Mouse (Mus musculus): ENCODE measurements around the gene Vps45. TPM values are rescaled to one million over a fixed set of nuclear protein-coding genes. Genes with fewer than 3 reads are reported as not detected.
A peak's percentile ranks its signal among the peaks of the same experiment; 100 is the strongest.

Gene Vps45
- polyA plus RNA-seq, 1 experiment from 2014 or later = 31.7 TPM

DNA sequence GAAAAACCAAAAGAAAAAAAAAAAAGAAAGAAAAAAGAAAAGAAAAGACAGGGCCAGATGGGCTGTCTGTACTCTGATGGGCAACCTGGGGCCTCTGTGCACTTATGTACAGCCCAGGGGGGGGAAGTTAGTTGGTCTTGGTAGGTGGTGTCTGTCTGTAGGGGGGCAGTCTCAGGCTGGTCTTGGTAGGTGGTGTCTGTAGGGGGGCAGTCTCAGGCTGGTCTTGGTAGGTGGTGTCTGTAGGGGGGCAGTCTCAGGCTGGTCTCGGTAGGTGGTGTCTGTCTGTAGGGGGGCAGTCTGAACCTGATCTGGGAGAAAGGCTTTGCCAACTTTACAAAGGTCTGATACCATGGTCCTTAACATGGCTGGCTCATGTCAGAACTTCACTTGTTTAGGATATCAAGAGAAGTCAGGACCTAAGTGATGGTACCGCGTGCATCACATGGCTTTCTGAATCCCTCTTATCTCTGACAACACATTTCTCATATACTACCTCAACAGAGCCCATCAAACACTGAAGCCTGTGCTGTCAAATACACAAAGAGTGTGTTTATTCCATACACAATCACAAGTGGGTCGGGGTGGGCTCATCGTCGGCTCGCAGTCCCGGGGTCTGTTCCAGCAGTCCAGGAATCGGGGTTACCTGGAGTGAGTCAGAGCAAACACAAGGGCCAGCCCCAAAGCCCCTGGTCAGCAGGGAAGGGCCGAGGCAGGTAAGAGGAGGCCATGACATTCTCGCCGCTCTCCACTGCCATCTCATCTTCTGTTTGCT lies 58.8 kb downstream of the Vps45 start:
- Histone ChIP-seq H3K36me3 (ENCODE audit: control insufficient read depth, insufficient read depth, low read length) (no peaks in the 10 kb centered on the region), H3K27me3 (ENCODE audit: control insufficient read depth, insufficient read depth, low read length) (no peaks in the 10 kb centered on the region), H3K4me2 (ENCODE audit: low read depth, low read length) (no peak overlapping the region), H3K4me3 (replicated peaks; ENCODE audit: low read length) (no peak overlapping the region), H3K4me1 (ENCODE audit: control insufficient read depth, insufficient read depth, low read length) (peaks cover 11% of the 10 kb centered on the region), H3K9ac (ENCODE audit: low read length) (no peak overlapping the region), H3K27ac (ENCODE audit: low read length) (no peak overlapping the region), H3K9me3 (replicated peaks; ENCODE audit: control insufficient read depth, low read length) (no peaks in the 10 kb centered on the region)
- WGBS = 64% methylated on average over 12 of the region's 12 CpGs
- ATAC-seq (ENCODE audit: insufficient read depth, low FRiP score) = no peak

DNA sequence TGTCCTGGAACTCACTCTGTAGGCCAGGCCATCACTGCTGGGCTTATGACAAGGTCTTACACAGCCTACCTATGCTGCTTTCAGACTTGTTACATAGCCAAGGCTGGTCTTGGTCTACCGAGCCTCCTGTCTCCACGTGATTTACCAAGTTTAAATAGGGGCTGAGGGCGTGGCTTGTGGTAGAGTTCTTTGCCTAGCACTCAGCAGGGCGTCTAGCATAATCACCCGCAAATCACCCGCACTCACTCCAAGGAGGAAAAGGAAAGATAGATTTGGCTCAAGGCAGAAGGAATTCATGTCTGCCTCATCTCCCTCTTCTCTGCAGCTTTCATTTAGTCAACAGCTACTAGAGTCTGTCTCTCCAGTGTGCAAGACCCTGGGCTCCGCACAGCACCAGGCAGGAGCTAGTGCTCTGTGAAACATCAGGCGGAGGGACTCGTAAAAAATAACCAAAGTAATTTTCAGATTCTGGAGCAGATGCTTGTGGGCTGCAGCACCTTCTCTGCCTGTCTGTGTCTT lies 61.0 kb downstream of the Vps45 start:
- ATAC-seq (ENCODE audit: insufficient read depth, low FRiP score) = no peak
- Histone ChIP-seq H3K4me1 (ENCODE audit: control insufficient read depth, insufficient read depth, low read length) (peaks cover 18% of the 10 kb centered on the region), H3K9me3 (replicated peaks; ENCODE audit: control insufficient read depth, low read length) (no peaks in the 10 kb centered on the region), H3K9ac (ENCODE audit: low read length) (no peak overlapping the region), H3K4me3 (replicated peaks; ENCODE audit: low read length) (0 out of 2 replicates have a peak overlapping the region, but pooled peaks have one; percentile 5), H3K27ac (ENCODE audit: low read length) (0 out of 2 replicates have a peak overlapping the region, but pooled peaks have one; percentile 23), H3K36me3 (ENCODE audit: control insufficient read depth, insufficient read depth, low read length) (no peaks in the 10 kb centered on the region), H3K4me2 (ENCODE audit: low read depth, low read length) (peak overlapping the region; percentile 76), H3K27me3 (ENCODE audit: control insufficient read depth, insufficient read depth, low read length) (no peaks in the 10 kb centered on the region)
- 24% methylated on average over 9 of the region's 9 CpGs for WGBS

DNA sequence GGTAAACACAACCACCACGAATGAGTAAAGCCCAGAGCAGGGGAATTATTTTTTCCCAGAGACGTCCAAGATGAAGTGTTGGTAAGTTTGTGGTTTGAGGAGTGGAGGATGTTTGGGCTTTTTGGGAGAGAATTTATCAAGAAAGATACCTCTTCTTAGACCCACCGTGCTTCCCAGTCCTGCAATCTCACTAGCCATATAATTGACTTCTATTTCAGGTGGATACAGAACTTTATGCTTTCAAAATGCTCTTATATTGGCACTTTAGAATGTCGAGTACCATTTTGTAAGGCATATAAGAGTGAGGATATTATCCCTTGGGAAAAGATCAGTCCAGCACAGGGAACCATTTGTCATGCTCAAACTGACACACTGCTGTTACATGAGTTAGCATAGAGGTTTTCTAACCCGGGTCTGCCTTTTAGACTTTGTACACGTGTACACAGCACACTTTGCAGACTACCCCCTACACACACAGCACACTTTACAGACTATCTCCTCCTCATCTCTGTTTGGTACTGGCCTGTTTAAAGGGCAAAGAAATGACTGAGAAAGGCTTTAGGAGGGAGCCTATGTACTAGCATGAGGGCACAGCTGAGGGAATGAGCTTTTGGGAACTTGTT lies 61.7 kb downstream of the Vps45 start:
- Histone ChIP-seq H3K27ac (ENCODE audit: low read length) (peak overlapping the region; percentile 96), H3K9ac (ENCODE audit: low read length) (peak overlapping the region; percentile 79), H3K4me2 (ENCODE audit: low read depth, low read length) (peak overlapping the region; percentile 76), H3K9me3 (replicated peaks; ENCODE audit: control insufficient read depth, low read length) (no peaks in the 10 kb centered on the region), H3K36me3 (ENCODE audit: control insufficient read depth, insufficient read depth, low read length) (no peaks in the 10 kb centered on the region), H3K27me3 (ENCODE audit: control insufficient read depth, insufficient read depth, low read length) (no peaks in the 10 kb centered on the region), H3K4me3 (replicated peaks; ENCODE audit: low read length) (peak overlapping the region; percentile 74), H3K4me1 (ENCODE audit: control insufficient read depth, insufficient read depth, low read length) (peaks cover 18% of the 10 kb centered on the region)
- no peak for ATAC-seq (ENCODE audit: insufficient read depth, low FRiP score)
- 14% methylated on average over 6 of the region's 6 CpGs for WGBS

DNA sequence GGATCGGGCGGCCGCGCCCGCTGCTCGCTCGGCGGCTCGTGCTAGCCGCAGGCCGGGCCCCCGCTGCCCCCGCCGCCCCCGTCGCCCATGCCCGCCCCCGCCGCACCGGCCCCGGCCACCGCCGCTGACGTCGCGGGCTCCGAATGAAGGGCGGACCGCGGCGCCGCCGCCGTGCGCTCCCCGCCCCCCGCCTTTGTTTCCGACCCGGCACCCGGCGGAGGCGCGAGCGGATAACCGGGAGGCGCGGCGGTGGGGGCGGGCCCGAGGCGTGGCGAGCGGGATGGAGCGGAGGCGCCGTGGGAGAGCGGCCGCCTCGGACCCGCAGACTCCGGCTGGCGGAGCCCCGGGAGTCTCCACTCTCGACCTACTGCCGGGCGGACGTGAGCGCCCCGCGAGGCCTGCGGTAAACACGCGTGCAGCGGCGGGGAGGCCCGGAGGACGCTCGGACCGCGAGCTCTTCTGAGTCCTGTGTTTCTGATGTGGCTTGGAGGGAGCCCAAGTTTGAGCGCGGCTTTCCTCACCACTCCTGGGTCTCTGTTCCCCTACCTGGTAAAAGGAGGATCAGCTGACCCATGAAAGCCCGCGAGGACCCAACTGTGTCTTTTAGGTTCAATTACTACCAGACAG lies 62.4 kb downstream of the Vps45 start, which contains the start of gene Plekho1:
TSS of gene Plekho1 (minus strand) at position 200 of the 627 bp plus-strand sequence.
- Histone ChIP-seq H3K27me3 (ENCODE audit: control insufficient read depth, insufficient read depth, low read length) (no peaks in the 10 kb centered on the region), H3K9ac (ENCODE audit: low read length) (peak within 1 kb of the TSS; percentile 79), H3K4me1 (ENCODE audit: control insufficient read depth, insufficient read depth, low read length) (peaks cover 18% of the 10 kb centered on the region), H3K4me2 (ENCODE audit: low read depth, low read length) (peak within 1 kb of the TSS; percentile 76), H3K36me3 (ENCODE audit: control insufficient read depth, insufficient read depth, low read length) (no peaks in the 10 kb centered on the region), H3K4me3 (replicated peaks; ENCODE audit: low read length) (peak within 1 kb of the TSS; percentile 74), H3K27ac (ENCODE audit: low read length) (peak within 1 kb of the TSS; percentile 96), H3K9me3 (replicated peaks; ENCODE audit: control insufficient read depth, low read length) (no peaks in the 10 kb centered on the region)
- under 1% methylated on average over 59 of the region's 84 CpGs for WGBS
- peak; percentile 57; the same call in 1 of the 2 replicates for ATAC-seq (ENCODE audit: insufficient read depth, low FRiP score)

DNA sequence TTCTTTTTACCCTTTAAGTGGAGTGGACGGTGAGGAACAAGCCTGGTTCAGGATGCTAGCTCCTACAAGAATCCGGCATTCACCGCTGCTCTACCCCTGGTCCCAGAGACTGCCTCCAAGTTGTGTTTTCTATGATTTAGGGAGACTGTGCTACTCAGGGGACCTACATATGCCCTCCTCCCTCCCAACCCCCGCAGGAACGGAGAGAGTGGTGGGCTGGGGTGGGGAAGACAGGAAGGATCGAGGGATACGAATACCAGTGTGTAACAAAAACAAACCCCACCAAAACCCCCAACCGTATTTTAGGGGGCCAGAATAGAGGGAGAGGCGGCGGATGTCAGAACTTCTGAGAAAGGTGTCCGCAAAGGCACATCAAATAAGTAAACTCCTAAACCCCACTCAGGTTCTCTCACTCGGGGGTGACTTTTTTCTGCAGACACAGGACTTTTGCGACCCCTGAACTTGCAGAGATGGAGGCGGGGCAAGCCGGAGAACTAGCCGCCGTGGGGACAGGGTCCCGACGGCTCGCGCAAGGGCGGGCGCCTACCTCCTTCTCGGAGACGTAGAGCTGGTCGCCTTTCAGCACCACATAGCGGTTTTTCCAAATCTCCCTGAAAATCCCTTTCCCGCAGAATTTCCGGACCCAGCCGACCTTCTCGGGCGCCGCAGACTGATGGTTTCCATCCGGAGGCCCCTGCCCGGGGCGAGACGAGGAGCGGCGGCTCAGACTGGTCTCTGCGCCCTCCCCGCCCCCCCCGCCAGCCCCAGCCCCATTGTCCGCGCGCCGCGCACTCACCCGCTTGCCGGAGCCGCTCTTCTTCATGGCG lies 63.1 kb downstream of the Vps45 start:
- Histone ChIP-seq H3K36me3 (ENCODE audit: control insufficient read depth, insufficient read depth, low read length) (peaks cover 1% of the 10 kb centered on the region; the same call in 1 of the 2 replicates), H3K9me3 (replicated peaks; ENCODE audit: control insufficient read depth, low read length) (no peaks in the 10 kb centered on the region), H3K9ac (ENCODE audit: low read length) (peak overlapping the region; percentile 79), H3K27ac (ENCODE audit: low read length) (peak overlapping the region; percentile 96), H3K4me3 (replicated peaks; ENCODE audit: low read length) (peak overlapping the region; percentile 74), H3K4me1 (ENCODE audit: control insufficient read depth, insufficient read depth, low read length) (peaks cover 18% of the 10 kb centered on the region), H3K27me3 (ENCODE audit: control insufficient read depth, insufficient read depth, low read length) (no peaks in the 10 kb centered on the region), H3K4me2 (ENCODE audit: low read depth, low read length) (peak overlapping the region; percentile 76)
- 2% methylated on average over 50 of the region's 51 CpGs for WGBS
- peak; percentile 41 for ATAC-seq (ENCODE audit: insufficient read depth, low FRiP score)

DNA sequence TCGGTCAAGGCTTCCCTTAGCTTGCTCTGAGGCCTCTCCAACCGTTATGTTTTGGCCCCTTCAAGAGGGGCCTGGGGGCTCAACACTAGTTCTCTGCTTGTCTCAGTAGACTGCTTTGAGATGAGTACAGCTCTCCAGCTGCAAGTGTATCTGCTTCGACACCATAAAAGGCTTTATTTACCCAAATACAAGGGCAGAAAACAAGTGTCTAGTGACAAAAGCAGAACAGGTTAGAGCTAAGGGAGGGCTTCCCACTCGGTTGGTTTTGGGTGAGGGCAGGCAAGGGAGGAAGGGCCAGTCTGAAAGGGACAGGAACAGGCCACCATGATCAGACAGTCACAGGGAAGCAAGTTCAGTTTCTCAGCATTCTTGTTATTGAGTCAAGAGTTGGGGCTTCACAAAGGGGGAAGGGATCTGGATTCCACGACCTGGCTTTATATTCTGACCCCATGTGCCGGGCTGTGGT lies 63.9 kb downstream of the Vps45 start:
- H3K4me2 ChIP-seq (ENCODE audit: low read depth, low read length) = peak overlapping the region; percentile 76
- no peaks in the 10 kb centered on the region for H3K27me3 ChIP-seq (ENCODE audit: control insufficient read depth, insufficient read depth, low read length)
- H3K9ac ChIP-seq (ENCODE audit: low read length) = peak overlapping the region; percentile 79
- no peaks in the 10 kb centered on the region for H3K9me3 ChIP-seq (replicated peaks; ENCODE audit: control insufficient read depth, low read length)
- peak overlapping the region; percentile 74 for H3K4me3 ChIP-seq (replicated peaks; ENCODE audit: low read length)
- no peak for ATAC-seq (ENCODE audit: insufficient read depth, low FRiP score)
- H3K36me3 ChIP-seq (ENCODE audit: control insufficient read depth, insufficient read depth, low read length) = peaks cover 7% of the 10 kb centered on the region; the same call in 1 of the 2 replicates
- peak overlapping the region; percentile 96 for H3K27ac ChIP-seq (ENCODE audit: low read length)
- WGBS = 25% methylated on average over 6 of the region's 6 CpGs
- peaks cover 18% of the 10 kb centered on the region for H3K4me1 ChIP-seq (ENCODE audit: control insufficient read depth, insufficient read depth, low read length)

DNA sequence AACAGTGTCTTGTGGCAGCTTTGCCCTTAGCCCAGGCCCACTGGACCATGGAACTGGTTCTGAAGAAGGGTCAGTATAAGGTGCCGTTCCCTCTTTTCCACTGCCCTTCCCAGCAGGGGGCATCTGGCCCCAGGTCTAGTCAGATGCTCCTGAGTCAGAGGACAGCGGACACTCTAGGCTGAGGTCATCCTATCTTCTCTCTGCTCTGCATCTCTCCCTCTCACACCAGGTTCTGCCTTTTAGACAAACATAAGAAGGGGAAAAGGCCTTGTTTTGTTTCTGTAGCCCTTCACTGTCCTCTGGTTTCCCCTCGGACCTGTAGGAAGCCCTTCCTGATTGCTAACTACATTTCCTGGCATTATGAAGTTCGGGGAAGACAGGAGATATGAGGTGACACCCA lies 64.4 kb downstream of the Vps45 start:
- Histone ChIP-seq H3K9ac (ENCODE audit: low read length) (peak overlapping the region; percentile 79), H3K4me2 (ENCODE audit: low read depth, low read length) (peak overlapping the region; percentile 76), H3K4me3 (replicated peaks; ENCODE audit: low read length) (peak overlapping the region; percentile 74), H3K9me3 (replicated peaks; ENCODE audit: control insufficient read depth, low read length) (no peaks in the 10 kb centered on the region), H3K27ac (ENCODE audit: low read length) (peak overlapping the region; percentile 96), H3K27me3 (ENCODE audit: control insufficient read depth, insufficient read depth, low read length) (no peaks in the 10 kb centered on the region), H3K4me1 (ENCODE audit: control insufficient read depth, insufficient read depth, low read length) (peaks cover 20% of the 10 kb centered on the region), H3K36me3 (ENCODE audit: control insufficient read depth, insufficient read depth, low read length) (peaks cover 7% of the 10 kb centered on the region; the same call in 1 of the 2 replicates)
- WGBS = 28% methylated on average over 4 of the region's 4 CpGs
- no peak for ATAC-seq (ENCODE audit: insufficient read depth, low FRiP score)

DNA sequence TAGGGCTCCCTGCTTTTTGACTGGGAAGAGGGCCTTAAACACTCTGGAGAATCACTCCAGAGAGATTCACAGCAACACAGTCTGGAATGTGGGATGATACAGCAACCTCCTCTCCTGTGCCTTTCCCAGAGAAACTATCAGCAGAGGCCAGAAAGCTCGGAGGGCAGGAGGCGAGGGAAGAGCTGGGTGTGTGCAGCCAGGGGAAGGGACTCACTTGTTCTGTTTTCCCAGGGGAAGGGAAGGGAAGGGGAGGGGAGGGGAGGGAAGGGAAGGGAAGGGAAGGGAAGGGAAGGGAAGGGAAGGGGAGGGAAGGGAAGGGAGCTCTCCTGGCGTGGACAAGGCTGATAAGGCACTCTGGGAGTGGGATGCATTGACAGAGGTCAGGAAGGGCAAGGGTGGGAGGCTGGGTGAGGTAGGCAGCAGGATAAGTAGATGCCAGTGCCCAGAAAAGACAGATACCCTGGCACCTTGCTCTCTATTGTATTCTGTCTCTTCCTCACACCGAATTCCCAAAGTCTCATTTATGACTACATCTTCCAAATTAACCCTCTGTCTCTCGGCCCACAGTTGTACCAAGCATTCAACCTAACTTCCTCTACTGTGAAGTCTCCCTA lies 65.2 kb downstream of the Vps45 start:
- peaks cover 7% of the 10 kb centered on the region; the same call in 1 of the 2 replicates for H3K36me3 ChIP-seq (ENCODE audit: control insufficient read depth, insufficient read depth, low read length)
- H3K9ac ChIP-seq (ENCODE audit: low read length) = peak overlapping the region; percentile 79; the same call in 1 of the 2 replicates
- WGBS = 46% methylated on average over 5 of the region's 5 CpGs
- no peaks in the 10 kb centered on the region for H3K9me3 ChIP-seq (replicated peaks; ENCODE audit: control insufficient read depth, low read length)
- peak overlapping the region; percentile 74 for H3K4me3 ChIP-seq (replicated peaks; ENCODE audit: low read length)
- peaks cover 20% of the 10 kb centered on the region for H3K4me1 ChIP-seq (ENCODE audit: control insufficient read depth, insufficient read depth, low read length)
- H3K27ac ChIP-seq (ENCODE audit: low read length) = peak overlapping the region; percentile 96
- no peak for ATAC-seq (ENCODE audit: insufficient read depth, low FRiP score)
- H3K27me3 ChIP-seq (ENCODE audit: control insufficient read depth, insufficient read depth, low read length) = no peaks in the 10 kb centered on the region
- peak overlapping the region; percentile 76 for H3K4me2 ChIP-seq (ENCODE audit: low read depth, low read length)

All from stomach, embryonic 16.5 days (tissue).